Mouse (Mus musculus) liver, adult 2 months (tissue): Measurements from ENCODE around the gene Hist1h3d. TPM values are rescaled to one million over a fixed set of nuclear protein-coding genes. Genes with fewer than 3 reads are reported as not detected.
A peak's percentile ranks its signal among the peaks of the same experiment; 100 is the strongest.

ENCODE experiments used
- DNase-seq: peaks from one replicate; pipeline ENCODE4 v3.0.0-alpha.2; 2011; ENCODE audit warnings: low read depth, low spot score; ENCODE audit errors: extremely low read depth
- H3K27ac ChIP-seq: fragments of 200-500 bp; replicated peaks from 2 replicates; pipeline ENCODE4 v1.5.1; 2012; ENCODE audit warnings: low read depth, mild to moderate bottlenecking, control low read depth, inconsistent platforms, low read length; ENCODE audit not compliant: insufficient read depth
- H3K27me3 ChIP-seq: fragments of 200-500 bp; 2 replicates; pipeline ENCODE4 v1.6.1; 2012; ENCODE audit warnings: mild to moderate bottlenecking, moderate library complexity, low read length, inconsistent platforms; ENCODE audit not compliant: control insufficient read depth, insufficient read depth
- H3K36me3 ChIP-seq: fragments of 200-500 bp; 2 replicates; pipeline ENCODE4 v1.6.1; 2012; ENCODE audit warnings: low read length, inconsistent platforms; ENCODE audit not compliant: control insufficient read depth, insufficient read depth
- H3K4me1 ChIP-seq: fragments of 200-500 bp; 2 replicates; pipeline ENCODE4 v1.6.1; 2011; ENCODE audit warnings: low read length; ENCODE audit not compliant: control insufficient read depth, insufficient read depth
- H3K4me3 ChIP-seq: fragments of 200-500 bp; 2 replicates; pipeline ENCODE4 v1.5.1; 2011; ENCODE audit warnings: low read depth, mild to moderate bottlenecking, control low read depth, low read length, moderate library complexity; ENCODE audit not compliant: insufficient read depth
- H3K79me2 ChIP-seq: fragments of 200-500 bp; 2 replicates; pipeline ENCODE4 v1.6.1; 2012; ENCODE audit warnings: inconsistent platforms, mild to moderate bottlenecking, low read length, moderate library complexity; ENCODE audit not compliant: control insufficient read depth, insufficient read depth
- H3K9ac ChIP-seq: fragments of 200-500 bp; 2 replicates; pipeline ENCODE4 v1.6.1; 2012; ENCODE audit warnings: low read depth, mild to moderate bottlenecking, control low read depth, inconsistent platforms, low read length
- CTCF ChIP-seq: fragments of 200-500 bp; IDR thresholded peaks from 2 replicates; pipeline ENCODE4 v1.5.1; 2011; ENCODE audit warnings: low read depth, low read length, control low read depth
- POLR2A ChIP-seq: fragments of 200-500 bp; IDR thresholded peaks from 2 replicates; pipeline ENCODE4 v1.6.1; 2011; ENCODE audit warnings: low read length, control low read depth; ENCODE audit not compliant: insufficient read depth; ENCODE audit errors: extremely low read depth
- WGBS: fragments of 180-500 bp; shearing (Covaris S2); methylation state at CpG from one replicate; pipeline ENCODE4 v1.1.7; 2018; 5-methylcytosine and 5-hydroxymethylcytosine counted together
- polyA plus RNA-seq: library from polyadenylated mRNA; depleted of rRNA; stranded (reverse); fragments of >200 nt; gene quantifications from 2 replicates; pipeline ENCODE4 v1.2.3, GENCODE M21; 2012
- total RNA-seq: library from RNA; depleted of rRNA; stranded (reverse); fragments of >200 nt; gene quantifications from 2 replicates; pipeline ENCODE4 v1.2.3, GENCODE M21; 2014

The Hist1h3d gene
- total and polyA plus RNA-seq, 2 experiments: 0.48 to 3.4 TPM

DNA sequence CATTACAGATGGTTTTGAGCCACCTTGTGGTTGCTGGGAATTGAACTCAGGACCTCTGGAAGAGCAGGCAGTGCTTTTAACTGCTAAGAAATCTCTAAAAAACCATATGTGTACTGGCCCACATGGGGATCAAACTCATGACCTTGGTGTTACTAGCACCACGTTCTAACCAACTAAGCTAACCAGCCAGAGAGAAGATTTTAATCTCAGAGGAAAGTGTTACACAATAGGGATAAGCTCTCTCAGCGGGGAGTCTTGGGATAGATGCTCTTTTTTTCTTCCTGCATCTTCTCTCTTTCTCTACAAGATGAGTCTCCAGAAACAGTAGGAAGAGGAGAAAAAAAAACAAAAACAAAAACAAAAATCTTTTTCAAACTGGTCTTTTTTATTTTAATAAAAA lies 34.8 kb downstream of the Hist1h3d start:
- Histone ChIP-seq H3K9ac (no peak overlapping the region), H3K27ac (no peak overlapping the region)
- 80% methylated on average over 2 of the region's 2 CpGs for WGBS

GRCm38 (mm10) chr13:23611638-23612037 lies 36.1 kb downstream of the Hist1h3d start:
- no peak for DNase-seq
- Histone ChIP-seq H3K27ac (no peak overlapping the region), H3K79me2 (no peaks in the 10 kb centered on the region), H3K4me3 (no peak overlapping the region), H3K36me3 (no peaks in the 10 kb centered on the region), H3K9ac (no peak overlapping the region), H3K27me3 (no peaks in the 10 kb centered on the region), H3K4me1 (no peaks in the 10 kb centered on the region)
- WGBS: 87% methylated on average over 3 of the region's 3 CpGs
- TF ChIP-seq POLR2A (no peak), CTCF (no peak)

More for the DNA sequence above, 34.8 kb downstream of the Hist1h3d start:
- TF ChIP-seq POLR2A (no peak), CTCF (no peak)
- no peaks in the 10 kb centered on the region for H3K27me3 ChIP-seq
- H3K4me3 ChIP-seq: no peak overlapping the region
- no peak for DNase-seq
- no peaks in the 10 kb centered on the region for H3K36me3 ChIP-seq
- no peaks in the 10 kb centered on the region for H3K4me1 ChIP-seq
- H3K79me2 ChIP-seq: no peaks in the 10 kb centered on the region

DNA sequence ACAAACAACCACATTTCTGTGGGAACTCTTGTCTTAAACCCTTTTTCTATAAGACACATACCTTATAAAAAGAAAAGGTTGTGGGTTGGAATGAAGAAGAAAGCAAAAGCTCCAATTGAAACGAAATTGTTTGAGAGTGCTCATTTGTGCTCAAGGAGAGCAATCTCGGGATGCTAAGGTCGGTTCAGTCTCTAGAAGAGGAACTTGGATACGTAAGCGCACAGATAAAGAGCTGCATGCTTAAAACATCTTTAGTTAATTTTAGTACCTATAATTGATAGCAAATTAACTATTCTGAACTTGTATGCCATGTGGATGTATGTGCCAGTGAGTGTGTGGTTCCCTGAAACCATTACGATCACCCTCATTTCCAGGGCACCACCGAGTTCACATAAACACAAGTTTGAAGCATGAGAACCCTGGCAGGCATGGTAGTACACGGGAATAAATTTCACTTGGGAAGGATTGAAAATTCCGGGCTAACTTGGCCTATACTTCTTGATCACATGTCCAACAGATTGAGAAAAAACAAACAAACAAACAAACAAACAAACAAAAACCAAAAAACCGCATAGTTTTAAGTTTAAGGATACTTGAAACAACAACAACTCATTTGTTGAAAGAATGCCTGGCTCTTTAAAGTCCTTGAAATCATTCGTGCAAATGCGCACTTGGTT lies 44.6 kb downstream of the Hist1h3d start:
- no peaks in the 10 kb centered on the region for H3K27me3 ChIP-seq
- peak overlapping the region; percentile 37; the same call in 1 of the 2 replicates for H3K4me3 ChIP-seq
- H3K36me3 ChIP-seq: no peaks in the 10 kb centered on the region
- H3K79me2 ChIP-seq: no peaks in the 10 kb centered on the region
- H3K27ac ChIP-seq: peak overlapping the region; percentile 86
- no peak for TF ChIP-seq POLR2A
- peak overlapping the region; percentile 35 for H3K9ac ChIP-seq
- DNase-seq: no peak
- H3K4me1 ChIP-seq: no peaks in the 10 kb centered on the region; the same call in 1 of the 2 replicates
- WGBS: 46% methylated on average over 12 of the region's 12 CpGs

DNA sequence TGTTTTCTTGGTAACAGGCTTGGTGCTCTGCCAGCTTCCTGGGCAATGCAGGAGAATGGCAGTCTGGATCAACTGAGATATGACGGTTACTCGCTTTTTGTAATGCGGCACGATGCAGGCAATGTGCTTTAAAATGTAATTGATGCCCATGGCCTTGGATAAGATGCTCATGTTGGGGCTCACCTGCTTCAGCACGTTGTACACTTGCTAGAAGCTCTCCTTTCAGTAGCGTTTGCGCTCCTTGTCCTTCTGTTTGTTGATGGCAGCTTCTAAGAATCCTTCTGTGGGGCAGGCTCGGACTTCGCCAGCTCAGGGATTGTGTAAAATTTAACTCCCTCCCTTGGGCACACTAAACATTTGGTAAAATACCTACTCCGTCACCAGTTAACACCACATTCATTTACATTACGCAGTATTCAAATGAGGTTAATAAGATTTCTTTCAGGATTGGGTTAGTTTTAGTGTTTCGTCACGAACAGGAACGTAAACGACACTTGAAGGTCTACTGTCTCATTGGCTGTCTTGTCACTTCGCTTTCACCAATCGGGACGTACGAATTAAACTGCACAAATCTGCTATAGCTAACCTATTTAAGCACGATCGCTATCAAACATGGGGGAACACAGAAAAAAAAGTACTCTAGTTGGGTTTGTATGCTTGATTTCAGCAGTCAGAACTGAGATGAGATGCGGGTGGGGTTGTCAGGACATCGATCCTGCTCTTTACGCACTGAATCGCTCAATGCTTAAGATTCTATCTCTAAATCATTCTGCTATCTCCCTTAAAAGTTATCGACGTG lies 45.4 kb downstream of the Hist1h3d start, which contains the start of gene Hist1h2be:
Hist1h2be (minus strand) TSS at position 392 of the 799 bp plus-strand sequence.
- H3K27ac ChIP-seq: peak within 1 kb of the TSS; percentile 86
- H3K4me1 ChIP-seq: no peaks in the 10 kb centered on the region; the same call in 1 of the 2 replicates
- no peaks in the 10 kb centered on the region for H3K36me3 ChIP-seq
- H3K4me3 ChIP-seq: peak within 1 kb of the TSS; percentile 84
- H3K79me2 ChIP-seq: no peaks in the 10 kb centered on the region
- no peak for TF ChIP-seq POLR2A
- TF ChIP-seq CTCF: no peak
- WGBS: under 1% methylated on average over 27 of the region's 27 CpGs
- peak; percentile 97 for DNase-seq
- no peaks in the 10 kb centered on the region for H3K27me3 ChIP-seq
- peak within 1 kb of the TSS; percentile 80 for H3K9ac ChIP-seq

DNA sequence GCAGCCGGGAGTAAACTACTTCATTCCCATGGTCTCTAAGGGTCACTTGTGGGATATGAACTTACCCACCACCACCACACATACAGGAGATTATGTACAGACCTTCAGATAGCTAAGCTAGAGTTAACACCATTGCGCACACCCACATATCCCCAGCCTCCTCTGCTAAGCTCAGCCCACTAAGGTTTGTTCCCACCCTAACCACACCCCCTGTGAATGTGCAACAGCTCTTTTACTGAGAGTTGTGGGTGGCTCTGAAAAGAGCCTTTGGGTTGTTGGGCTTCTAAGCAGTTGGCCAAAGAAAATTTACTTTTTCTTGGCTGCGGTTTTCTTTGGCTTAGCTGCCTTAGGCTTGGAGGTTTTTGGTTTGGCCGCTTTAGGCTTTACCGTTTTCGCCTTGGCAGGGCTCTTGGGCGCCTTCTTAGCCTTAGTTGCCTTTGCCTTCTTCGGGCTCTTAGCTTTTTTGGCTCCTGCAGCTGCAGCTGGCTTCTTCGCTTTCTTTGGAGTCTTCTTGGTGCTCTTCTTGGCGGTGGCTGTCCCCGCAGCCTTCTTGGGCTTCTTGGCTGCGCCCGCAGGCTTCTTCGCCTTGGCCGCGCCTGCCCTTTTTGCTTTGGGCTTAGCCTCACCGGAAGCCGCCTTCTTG lies 46.1 kb downstream of the Hist1h3d start:
- Histone ChIP-seq H3K27me3 (no peaks in the 10 kb centered on the region), H3K4me1 (no peaks in the 10 kb centered on the region; the same call in 1 of the 2 replicates), H3K9ac (peak overlapping the region; percentile 80), H3K36me3 (no peaks in the 10 kb centered on the region), H3K79me2 (no peaks in the 10 kb centered on the region), H3K27ac (peak overlapping the region; percentile 81), H3K4me3 (peak overlapping the region; percentile 84)
- TF ChIP-seq CTCF (no peak), POLR2A (no peak)
- 1% methylated on average over 18 of the region's 18 CpGs for WGBS
- peak; percentile 89 for DNase-seq
